Mouse (Mus musculus) embryonic facial prominence, embryonic 10.5 days (tissue): ENCODE data around the gene Fxyd3. TPM values are rescaled to one million over a fixed set of nuclear protein-coding genes. Genes with fewer than 3 reads are reported as not detected.

Source experiments
- DNase-seq: peaks from one replicate; pipeline ENCODE4 v3.0.0-alpha.2; 2017; ENCODE audit warnings: low spot score
- H3K27ac ChIP-seq: fragments of 300-500 bp; sonication (generic); replicated peaks from 2 replicates; pipeline ENCODE4 v1.5.1; 2016; ENCODE audit warnings: mild to moderate bottlenecking
- H3K27me3 ChIP-seq: fragments of 300-500 bp; sonication (generic); replicated peaks from 2 replicates; pipeline ENCODE4 v1.6.1; 2016; ENCODE audit warnings: low read depth, mild to moderate bottlenecking; ENCODE audit not compliant: poor library complexity, severe bottlenecking
- H3K36me3 ChIP-seq: fragments of 300-500 bp; sonication (generic); replicated peaks from 2 replicates; pipeline ENCODE4 v1.6.1; 2016; ENCODE audit warnings: mild to moderate bottlenecking, moderate library complexity
- H3K4me1 ChIP-seq: fragments of 300-500 bp; sonication (generic); 2 replicates; pipeline ENCODE4 v1.6.1; 2016
- H3K4me3 ChIP-seq: fragments of 300-500 bp; sonication (generic); 2 replicates; pipeline ENCODE4 v1.5.1; 2016; ENCODE audit warnings: mild to moderate bottlenecking, moderate library complexity
- H3K9me3 ChIP-seq: fragments of 300-500 bp; sonication (generic); 2 replicates; pipeline ENCODE4 v1.6.1; 2016; ENCODE audit warnings: mild to moderate bottlenecking
- WGBS: fragments of 180-500 bp; shearing (Covaris S2); methylation state at CpG from one replicate; pipeline ENCODE4 v1.1.7; 2016; 5-methylcytosine and 5-hydroxymethylcytosine counted together
- microRNA-seq: library from miRNA; unstranded; fragments of <30 nt; microRNA quantifications from one replicate; pipeline ENCODE4, GENCODE M21; 2017
- polyA plus RNA-seq: library from polyadenylated mRNA; unstranded; fragments of >200 nt; fragmentation: Nextera tagmentation; extraction: Ambion mirVana; gene quantifications from 2 replicates; pipeline ENCODE4 v1.2.1, GENCODE M21; 2016

Fxyd3 gene
- polyA plus RNA-seq, 1 experiment from 2014 or later = 8.8 TPM

- 83% methylated on average over 11 of the region's 11 CpGs for WGBS
Measured at GRCm38 (mm10) chr7:31035291-31035690, 41.2 kb downstream of the Fxyd3 start.

GRCm38 (mm10) chr7:31034789-31035188 lies 41.7 kb downstream of the Fxyd3 start:
- H3K27me3 ChIP-seq = peaks cover 6% of the 10 kb centered on the region; the same call in 1 of the 2 replicates
- 69% methylated on average over 11 of the region's 11 CpGs for WGBS
- DNase-seq = peak; percentile 14

More at GRCm38 (mm10) chr7:31035291-31035690, 41.2 kb downstream of the Fxyd3 start:
- Histone ChIP-seq H3K27me3 (peaks cover 10% of the 10 kb centered on the region), H3K27ac (no peak overlapping the region), H3K36me3 (no peaks in the 10 kb centered on the region), H3K9me3 (no peaks in the 10 kb centered on the region), H3K4me3 (no peak overlapping the region), H3K4me1 (no peaks in the 10 kb centered on the region)
- DNase-seq = no peak

GRCm38 (mm10) chr7:31033409-31034165 lies 42.9 kb downstream of the Fxyd3 start:
- H3K4me1 ChIP-seq = no peaks in the 10 kb centered on the region
- WGBS = 70% methylated on average over 9 of the region's 9 CpGs
- no peak overlapping the region for H3K4me3 ChIP-seq
- H3K9me3 ChIP-seq = no peaks in the 10 kb centered on the region
- H3K36me3 ChIP-seq = no peaks in the 10 kb centered on the region
- no peak for DNase-seq
- H3K27me3 ChIP-seq = no peaks in the 10 kb centered on the region
- H3K27ac ChIP-seq = no peak overlapping the region

More at GRCm38 (mm10) chr7:31034789-31035188, 41.7 kb downstream of the Fxyd3 start:
- H3K36me3 ChIP-seq = no peaks in the 10 kb centered on the region
- H3K9me3 ChIP-seq = no peaks in the 10 kb centered on the region
- H3K4me1 ChIP-seq = no peaks in the 10 kb centered on the region
- H3K4me3 ChIP-seq = no peak overlapping the region
- no peak overlapping the region for H3K27ac ChIP-seq

GRCm38 (mm10) chr7:31031731-31032130 lies 44.8 kb downstream of the Fxyd3 start:
- Histone ChIP-seq H3K36me3 (no peaks in the 10 kb centered on the region), H3K4me1 (no peaks in the 10 kb centered on the region), H3K27me3 (no peaks in the 10 kb centered on the region), H3K4me3 (no peak overlapping the region), H3K9me3 (no peaks in the 10 kb centered on the region), H3K27ac (no peak overlapping the region)
- no peak for DNase-seq
- WGBS = 84% methylated on average over 7 of the region's 7 CpGs

- H3K36me3 ChIP-seq = no peaks in the 10 kb centered on the region
- H3K9me3 ChIP-seq = no peaks in the 10 kb centered on the region
- no peak for DNase-seq
- H3K4me1 ChIP-seq = no peaks in the 10 kb centered on the region
- WGBS = 78% methylated on average over 2 of the region's 2 CpGs
- H3K27ac ChIP-seq = no peak overlapping the region
- H3K4me3 ChIP-seq = no peak overlapping the region
- no peaks in the 10 kb centered on the region for H3K27me3 ChIP-seq
Measured at GRCm38 (mm10) chr7:31030717-31031116, 45.8 kb downstream of the Fxyd3 start.

GRCm38 (mm10) chr7:31028609-31029008 lies 47.9 kb downstream of the Fxyd3 start:
- no peak for DNase-seq
- H3K4me3 ChIP-seq = no peak overlapping the region
- H3K27me3 ChIP-seq = no peaks in the 10 kb centered on the region
- H3K27ac ChIP-seq = no peak overlapping the region
- H3K4me1 ChIP-seq = no peaks in the 10 kb centered on the region
- WGBS = 74% methylated on average over 8 of the region's 8 CpGs
- H3K36me3 ChIP-seq = no peaks in the 10 kb centered on the region
- H3K9me3 ChIP-seq = no peaks in the 10 kb centered on the region

Small RNA genes within 50 kb of the gene (microRNA-seq; reads per million reads assigned to microRNA genes)
- gene Mir7050 = not detected

Other genes with a start within 250 kb of the Fxyd3 start
- not detected in 2 replicates for gene Ffar3, start 220.5 kb downstream of the Fxyd3 start, polyA plus RNA-seq
- gene Ffar1, start 215.1 kb downstream of the Fxyd3 start, polyA plus RNA-seq = 0.05 TPM in 1 of 2 replicates, not detected in the other
- gene Cd22, start 196.4 kb downstream of the Fxyd3 start, polyA plus RNA-seq = 0.08 and 0.27 TPM in 2 replicates
- gene Mag, start 161.8 kb downstream of the Fxyd3 start, polyA plus RNA-seq = 0.32 and 0.39 TPM in 2 replicates
- not detected in 2 replicates for gene Hamp2, start 152.0 kb downstream of the Fxyd3 start, polyA plus RNA-seq
- not detected in 2 replicates for gene Hamp, start 132.7 kb downstream of the Fxyd3 start, polyA plus RNA-seq
- gene Usf2, start 119.9 kb downstream of the Fxyd3 start, polyA plus RNA-seq = 25.1 and 29.6 TPM in 2 replicates
- 33.1 and 33.4 TPM in 2 replicates for gene Lsr, start 103.2 kb downstream of the Fxyd3 start, polyA plus RNA-seq
- 2.9 and 3.3 TPM in 2 replicates for gene Fam187b, start 102.9 kb downstream of the Fxyd3 start, polyA plus RNA-seq
- gene Fxyd5, start 34.2 kb downstream of the Fxyd3 start, polyA plus RNA-seq = 9.1 and 9.5 TPM in 2 replicates
- 0.55 and 3.1 TPM in 2 replicates for gene Fxyd7, start 25.2 kb downstream of the Fxyd3 start, polyA plus RNA-seq
- 9.8 and 12.2 TPM in 2 replicates for gene Fxyd1, start 19.5 kb downstream of the Fxyd3 start, polyA plus RNA-seq
- gene Lgi4, start 17.4 kb downstream of the Fxyd3 start, polyA plus RNA-seq = 2.5 and 2.8 TPM in 2 replicates
- gene Hpn, start 38.6 kb upstream of the Fxyd3 start, polyA plus RNA-seq = 4.0 and 4.3 TPM in 2 replicates
- gene Scn1b, start 50.3 kb upstream of the Fxyd3 start, polyA plus RNA-seq = 1.2 and 1.3 TPM in 2 replicates
- 96.1 and 102 TPM in 2 replicates for gene Gramd1a, start 79.2 kb upstream of the Fxyd3 start, polyA plus RNA-seq
- gene Scgb2b2, start 213.8 kb upstream of the Fxyd3 start, polyA plus RNA-seq = not detected in 2 replicates
- gene Scgb1b2, start 215.1 kb upstream of the Fxyd3 start, polyA plus RNA-seq = not detected in 2 replicates